Mouse (Mus musculus): ENCODE data around the gene Hist1h2bb.

The Hist1h2bb gene

DNA sequence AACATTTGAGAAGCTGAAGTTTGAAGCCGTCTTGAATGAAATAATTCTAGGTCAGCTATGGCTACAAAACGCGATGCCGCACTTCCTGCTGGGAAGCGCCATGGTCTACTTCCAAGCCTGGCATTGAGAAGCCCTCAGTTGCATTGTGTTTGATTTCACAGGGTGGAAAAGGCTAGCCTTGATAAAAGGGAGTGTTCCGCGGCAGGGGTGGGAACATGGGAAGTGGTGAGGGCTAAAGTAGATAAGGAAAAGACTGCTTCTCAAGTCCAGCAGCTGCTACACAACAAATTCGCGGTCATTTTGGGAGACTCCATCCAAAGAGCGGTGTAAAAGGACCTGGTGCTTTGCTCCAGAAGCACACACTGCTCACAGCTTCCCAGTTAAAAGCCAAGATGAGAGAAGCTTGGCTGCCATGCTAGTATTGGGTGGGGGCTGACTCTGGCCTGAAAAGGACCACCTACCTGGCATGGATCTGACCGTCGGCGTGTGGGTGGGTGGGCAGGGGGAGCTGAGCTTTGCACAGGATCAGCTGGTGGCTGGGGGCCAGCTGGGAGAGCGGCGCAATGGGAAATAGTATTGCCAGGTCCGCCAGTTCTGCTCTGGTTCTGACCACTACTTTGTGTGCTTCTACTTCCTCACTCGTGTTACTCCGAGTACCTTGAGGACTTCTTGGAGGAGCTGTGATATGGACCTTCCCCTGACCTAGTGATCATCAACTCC lies 17.9 kb upstream of the Hist1h2bb start:
- no peak for DNase-seq (ENCODE audit: low spot score in 2 of 2)

DNA sequence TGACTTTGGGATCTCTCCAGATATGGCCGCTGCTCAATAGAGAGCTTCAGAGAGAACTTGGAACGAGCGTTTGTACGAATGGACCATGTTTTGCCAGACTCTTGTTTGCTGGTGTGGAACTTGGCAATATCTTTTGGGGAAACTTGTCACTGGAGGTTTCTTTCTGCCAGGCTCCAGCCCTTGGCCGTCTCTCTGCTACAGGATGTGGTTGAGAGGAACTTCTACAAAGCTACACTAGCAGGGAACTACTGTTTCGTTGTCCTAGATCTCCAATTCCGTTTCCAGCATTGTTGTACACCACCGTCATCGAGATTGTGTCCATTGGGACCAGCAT lies 17.4 kb upstream of the Hist1h2bb start:
- DNase-seq (ENCODE audit: low spot score in 2 of 2), result no peak

DNA sequence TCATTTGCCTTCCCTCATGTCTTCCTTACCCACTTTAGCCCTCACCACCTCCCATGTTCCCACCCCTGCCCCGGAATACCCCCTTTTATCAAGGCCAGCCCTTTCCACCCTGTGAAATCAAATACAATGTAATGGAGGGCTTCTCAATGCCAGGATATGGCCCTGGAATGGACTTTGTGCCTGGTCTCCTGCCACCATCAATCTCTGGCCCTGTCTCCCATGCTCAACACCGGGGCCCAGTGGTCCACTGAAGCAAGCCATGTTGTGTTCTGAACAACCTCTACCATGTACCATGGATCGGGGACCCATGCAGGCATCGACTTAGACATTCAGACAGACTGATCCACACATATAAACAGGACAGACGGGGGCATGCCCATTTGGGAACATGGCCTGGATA lies 16.8 kb upstream of the Hist1h2bb start:
- DNase-seq (ENCODE audit: low spot score in 2 of 2), result no peak

DNA sequence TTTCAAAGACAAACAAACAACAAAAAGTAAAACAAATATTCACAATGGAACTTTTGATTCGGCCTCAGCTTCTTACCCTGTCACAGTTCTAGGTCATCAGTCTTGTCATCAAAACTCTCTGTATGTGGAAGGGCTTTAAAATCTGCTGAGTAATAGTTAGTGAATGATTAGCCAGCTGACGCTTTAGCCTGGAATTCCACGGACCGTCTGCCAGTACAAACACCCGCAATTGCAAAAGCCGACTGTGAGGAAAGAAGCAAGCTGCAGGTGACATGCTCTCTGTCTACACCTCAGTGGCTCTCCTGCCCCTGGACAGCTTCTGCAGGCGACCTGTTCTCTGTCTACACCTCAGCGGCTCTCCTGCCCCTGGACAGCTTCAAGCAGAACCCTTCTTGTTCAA lies 16.1 kb upstream of the Hist1h2bb start:
- DNase-seq (ENCODE audit: low spot score in 2 of 2), result no peak

DNA sequence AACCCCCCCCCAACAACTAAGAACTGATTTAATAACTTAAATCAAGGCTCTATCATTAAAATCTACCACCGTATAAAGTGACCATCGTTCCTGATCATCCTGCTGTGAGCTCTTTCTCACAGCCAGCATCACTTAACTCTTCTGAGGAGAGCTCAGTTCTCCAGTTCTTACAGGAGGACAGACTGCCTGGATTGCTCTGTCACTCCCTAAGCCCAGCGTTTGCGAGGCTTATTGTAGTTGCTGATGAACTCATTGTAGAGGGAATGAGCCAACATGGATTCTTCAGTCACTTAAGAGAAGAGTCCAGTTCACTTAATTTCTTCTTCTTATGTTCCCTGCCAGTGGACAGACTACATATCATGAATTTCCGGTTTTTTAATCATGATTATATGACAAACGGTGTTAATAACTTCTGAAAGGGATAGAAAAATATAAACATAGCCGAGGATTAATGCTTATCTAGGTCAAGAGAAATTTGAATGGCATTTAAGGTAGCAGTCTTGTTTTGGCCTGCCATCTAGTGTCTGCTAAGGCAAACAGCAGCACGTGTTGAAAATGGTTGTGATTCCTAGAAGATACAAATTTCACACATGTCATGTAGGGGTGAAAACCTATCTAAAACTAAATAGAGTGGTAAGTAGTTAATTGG lies 14.3 kb upstream of the Hist1h2bb start:
- DNase-seq (ENCODE audit: low spot score in 2 of 2), result no peak

DNA sequence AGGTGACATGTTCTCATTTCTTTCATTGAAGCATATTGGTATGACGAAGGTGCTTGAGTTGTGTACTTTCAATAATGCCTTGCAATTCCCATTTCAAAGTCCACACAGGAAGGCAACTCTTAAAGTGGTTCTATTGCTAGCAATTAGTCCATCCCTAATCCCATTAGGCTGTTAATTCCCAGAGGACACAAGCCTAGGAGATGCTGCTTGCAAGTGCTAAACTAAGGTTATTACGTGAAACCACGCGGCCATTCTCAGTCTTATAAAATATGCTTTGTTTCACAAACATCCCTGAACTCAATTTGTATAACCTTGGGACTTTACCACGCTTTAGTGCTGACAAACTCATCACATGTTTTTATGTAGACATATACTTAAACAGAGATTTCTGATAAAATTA lies 9.4 kb upstream of the Hist1h2bb start:
- no peak for DNase-seq (ENCODE audit: low spot score in 2 of 2)

DNA sequence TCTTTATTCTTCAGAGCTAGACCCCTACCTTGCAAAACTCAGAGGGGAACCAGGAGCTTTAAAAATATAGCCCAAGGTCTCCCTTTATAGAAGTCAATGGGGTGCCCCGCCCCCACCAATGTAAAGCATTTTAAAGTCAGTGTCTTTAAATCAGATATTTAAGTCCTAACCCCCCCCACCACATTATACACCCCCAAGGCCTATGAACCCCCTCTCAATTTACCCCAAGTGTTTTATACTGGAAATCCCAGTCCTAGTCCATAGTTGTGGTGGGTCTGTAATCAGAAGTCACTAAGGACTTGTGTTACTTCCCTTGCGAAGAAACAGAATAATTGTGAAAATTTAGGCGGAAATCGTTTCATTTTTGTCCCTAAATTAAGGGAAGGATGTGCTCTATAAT lies 8.5 kb upstream of the Hist1h2bb start:
- no peak for DNase-seq (ENCODE audit: low spot score in 2 of 2)

DNA sequence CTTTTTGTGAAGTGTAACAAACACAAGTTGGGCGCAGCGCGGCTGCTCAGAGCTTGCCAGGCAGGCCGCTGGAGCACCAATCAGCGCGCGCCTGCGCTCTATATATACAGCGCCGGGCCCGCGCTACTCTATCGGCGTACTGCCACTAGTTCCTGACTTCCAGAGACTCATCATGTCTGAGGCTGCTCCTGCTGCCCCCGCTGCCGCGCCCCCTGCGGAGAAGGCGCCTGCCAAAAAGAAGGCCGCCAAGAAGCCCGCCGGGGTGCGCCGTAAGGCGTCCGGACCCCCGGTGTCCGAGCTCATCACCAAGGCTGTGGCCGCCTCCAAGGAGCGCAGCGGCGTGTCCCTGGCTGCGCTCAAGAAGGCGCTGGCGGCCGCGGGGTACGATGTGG lies 7.9 kb upstream of the Hist1h2bb start, which contains the start of gene Hist1h1c:
Hist1h1c (plus strand) TSS at position 132 of the 392 bp plus-strand sequence.
- DNase-seq (ENCODE audit: low spot score in 2 of 2), result peak; percentile 83 to 85

DNA sequence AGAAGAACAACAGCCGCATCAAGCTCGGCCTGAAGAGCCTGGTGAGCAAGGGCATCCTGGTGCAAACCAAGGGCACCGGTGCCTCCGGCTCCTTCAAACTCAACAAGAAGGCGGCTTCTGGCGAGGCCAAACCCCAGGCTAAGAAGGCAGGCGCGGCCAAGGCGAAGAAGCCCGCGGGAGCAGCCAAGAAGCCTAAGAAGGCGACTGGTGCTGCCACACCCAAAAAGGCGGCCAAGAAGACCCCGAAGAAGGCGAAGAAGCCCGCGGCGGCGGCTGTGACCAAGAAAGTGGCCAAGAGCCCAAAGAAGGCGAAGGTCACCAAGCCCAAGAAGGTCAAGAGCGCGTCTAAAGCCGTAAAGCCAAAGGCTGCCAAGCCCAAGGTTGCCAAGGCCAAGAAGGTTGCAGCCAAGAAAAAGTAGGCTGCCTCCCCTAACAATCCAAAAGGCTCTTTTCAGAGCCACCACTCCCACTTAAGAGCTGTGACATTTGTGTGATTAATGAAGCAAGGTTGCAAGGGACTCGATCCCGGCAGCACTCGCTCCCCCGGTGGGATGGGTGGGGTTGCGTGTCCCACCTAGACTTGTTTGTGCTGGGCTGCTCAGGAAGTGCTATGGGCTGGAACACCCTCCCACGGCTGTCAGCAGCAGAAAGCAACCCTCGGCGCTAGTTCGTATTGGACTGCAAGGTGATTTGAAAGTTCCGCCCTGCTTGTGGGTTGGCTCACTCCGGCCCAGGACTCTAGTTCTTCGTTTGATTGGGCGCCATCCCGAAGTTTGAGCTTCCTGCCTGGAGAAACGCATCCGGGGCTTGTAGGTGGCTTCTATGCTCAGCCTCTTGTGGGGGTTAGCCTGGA lies 7.2 kb upstream of the Hist1h2bb start:
- DNase-seq (ENCODE audit: low spot score in 2 of 2), result peak; percentile 80 to 89

DNA sequence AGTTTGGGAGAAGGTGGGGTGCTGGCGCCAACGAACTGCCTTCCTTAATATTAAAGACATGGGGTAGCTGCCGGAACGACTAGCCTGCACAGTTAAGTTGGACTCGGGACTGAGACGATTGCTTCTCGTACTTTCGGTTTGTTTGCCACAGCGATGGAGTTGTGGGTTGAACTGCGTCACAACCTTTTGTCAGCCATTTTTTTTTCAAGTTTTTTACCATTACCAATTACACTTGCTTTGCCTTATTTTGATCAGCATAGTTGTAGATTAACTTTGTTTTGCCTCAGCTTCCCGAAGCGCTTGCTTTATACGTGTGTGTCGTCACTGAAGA lies 6.6 kb upstream of the Hist1h2bb start:
- no peak for DNase-seq (ENCODE audit: low spot score in 2 of 2)

DNA sequence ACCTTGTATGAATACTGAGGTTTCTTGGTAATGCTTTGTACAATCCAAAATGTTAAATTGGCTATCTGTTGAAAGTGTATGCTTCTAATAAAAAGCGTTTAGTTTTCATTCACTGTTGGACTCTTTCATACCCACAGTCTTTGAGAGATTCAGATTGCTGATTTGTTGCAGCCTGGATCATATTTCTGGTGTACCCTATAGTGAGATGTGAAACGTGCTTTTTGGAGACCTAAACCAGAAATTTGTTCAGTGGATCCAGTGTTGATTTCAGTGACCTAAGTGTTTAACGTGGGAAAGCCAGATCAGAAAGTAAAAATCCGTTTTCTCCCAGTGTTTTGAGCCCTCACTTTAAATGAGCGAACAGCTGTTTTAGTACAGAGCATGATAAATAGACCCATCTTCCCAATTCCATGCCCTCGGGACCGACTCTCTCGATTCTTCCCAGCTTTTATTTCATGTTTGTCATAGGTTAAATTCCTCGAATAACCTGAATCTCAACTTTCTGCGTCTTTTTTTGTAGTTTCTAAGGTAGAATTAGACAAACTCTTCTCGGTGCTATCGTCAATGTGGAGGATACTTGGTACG lies 6.2 kb upstream of the Hist1h2bb start:
- DNase-seq (ENCODE audit: low spot score in 2 of 2), result no peak

DNA sequence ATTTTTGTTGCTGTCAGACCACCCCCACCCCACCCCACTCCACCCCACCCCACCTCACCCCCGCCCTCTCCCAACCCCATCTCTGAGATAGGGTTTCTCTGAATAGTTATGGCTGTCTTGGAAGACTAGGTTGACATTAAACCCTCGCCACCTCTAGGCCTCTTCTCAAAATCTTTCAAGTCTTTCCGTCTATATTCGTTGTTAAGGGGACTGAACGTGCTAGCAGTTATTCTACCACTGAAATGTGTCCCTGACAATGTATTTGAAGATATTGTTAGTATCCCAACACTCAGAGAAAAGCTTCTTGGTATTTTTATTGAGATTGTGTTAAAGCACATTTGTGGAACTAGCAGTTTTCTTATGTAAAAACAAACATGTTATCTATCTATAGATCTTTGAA lies 5.6 kb upstream of the Hist1h2bb start:
- no peak for DNase-seq (ENCODE audit: low spot score in 2 of 2)

DNA sequence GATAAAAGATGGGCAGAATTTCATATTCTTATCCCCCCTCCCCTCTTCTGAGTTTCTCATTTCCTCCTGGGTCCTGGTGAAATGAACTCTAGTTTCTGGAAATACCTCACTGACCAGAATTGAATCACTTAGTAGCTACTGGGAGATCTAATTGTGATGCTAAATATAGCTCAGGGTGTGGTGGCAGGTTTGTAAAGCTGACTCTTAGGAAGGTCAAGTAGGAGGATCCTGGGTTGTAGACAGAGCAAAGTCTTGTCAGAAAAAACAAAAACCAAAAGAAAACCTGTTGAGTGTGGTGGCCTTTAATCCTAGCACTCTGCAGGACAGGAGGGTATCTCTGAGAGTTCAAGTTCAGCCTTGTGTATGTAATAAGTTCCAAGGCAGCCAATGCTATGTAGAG lies 4.5 kb upstream of the Hist1h2bb start:
- no peak for DNase-seq (ENCODE audit: low spot score in 2 of 2)

DNA sequence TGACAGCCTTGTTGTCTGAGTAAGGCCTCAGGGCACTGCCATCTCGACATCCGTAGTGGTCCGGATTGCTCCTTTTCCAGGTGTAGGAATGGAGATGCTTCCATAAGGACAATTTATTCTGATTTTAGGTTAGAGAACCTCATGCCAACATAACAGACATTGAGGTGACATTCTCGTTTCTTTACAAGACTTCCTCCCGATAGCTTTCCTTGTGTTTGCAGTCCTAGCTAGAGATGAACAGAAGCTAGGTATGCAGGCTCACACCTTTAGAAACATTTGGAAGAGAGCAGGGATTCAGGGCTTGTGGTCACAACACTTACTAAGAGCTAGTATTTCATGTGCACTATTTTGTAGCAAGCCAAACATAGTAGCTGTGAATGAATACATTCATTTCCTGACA lies 3.3 kb upstream of the Hist1h2bb start:
- DNase-seq (ENCODE audit: low spot score in 2 of 2), result no peak

DNA sequence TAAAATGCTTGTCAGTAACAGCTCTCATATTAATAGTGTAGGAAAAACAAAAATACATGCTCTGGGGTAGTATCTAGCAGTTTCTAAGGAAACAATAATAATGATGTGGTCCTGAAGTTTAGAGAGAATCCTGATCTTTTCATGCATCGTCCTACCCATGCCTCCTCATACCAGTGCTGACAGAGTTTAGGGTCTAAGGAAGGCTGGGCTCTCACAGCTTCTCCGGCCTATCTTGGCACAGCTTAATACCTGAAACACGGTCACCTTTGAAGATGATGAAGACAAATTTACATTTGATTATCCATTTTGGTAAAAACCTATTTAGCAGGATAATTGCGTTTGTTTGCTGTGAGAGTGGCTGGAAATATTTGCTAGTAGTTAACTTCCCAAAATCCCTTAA lies 2.6 kb upstream of the Hist1h2bb start:
- no peak for DNase-seq (ENCODE audit: low spot score in 2 of 2)

DNA sequence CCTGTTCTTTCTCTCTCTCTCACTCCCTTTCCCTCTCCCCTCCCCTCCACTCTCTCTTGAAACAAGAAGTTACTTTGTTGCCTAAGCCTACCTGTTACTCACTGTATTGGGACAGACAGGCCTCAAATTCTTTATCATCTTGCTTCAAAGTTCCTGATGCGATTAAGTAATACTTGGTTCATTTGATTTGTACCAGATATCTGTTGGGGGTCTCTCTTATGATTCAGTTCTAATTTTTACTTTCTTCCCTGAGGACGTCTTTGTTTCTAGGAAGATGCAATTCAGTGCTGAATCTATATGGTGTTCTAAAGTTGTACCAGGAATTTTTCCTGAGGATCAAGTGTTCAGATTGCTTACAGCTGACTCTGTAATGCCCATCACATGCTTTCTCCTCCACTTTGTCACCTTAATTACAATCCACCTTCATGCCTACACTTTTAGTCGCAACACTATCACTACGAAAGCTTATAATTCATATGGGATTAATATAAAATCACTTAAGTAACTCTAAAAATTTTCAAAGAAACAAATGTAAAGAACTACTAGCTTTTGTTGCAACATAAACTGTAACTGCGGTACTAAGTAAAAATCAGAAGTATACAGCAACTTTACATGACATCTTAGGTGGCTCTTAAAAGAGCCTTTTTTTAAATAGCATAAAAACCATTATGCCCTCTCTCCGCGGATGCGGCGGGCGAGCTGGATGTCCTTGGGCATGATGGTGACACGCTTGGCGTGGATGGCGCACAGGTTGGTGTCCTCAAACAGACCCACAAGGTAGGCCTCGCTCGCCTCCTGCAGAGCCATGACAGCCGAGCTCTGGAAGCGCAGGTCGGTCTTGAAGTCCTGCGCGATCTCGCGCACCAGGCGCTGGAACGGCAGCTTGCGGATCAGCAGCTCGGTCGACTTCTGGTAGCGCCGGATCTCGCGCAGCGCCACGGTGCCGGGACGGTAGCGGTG lies 1.8 kb upstream of the Hist1h2bb start:
- DNase-seq (ENCODE audit: low spot score in 2 of 2), result no peak

DNA sequence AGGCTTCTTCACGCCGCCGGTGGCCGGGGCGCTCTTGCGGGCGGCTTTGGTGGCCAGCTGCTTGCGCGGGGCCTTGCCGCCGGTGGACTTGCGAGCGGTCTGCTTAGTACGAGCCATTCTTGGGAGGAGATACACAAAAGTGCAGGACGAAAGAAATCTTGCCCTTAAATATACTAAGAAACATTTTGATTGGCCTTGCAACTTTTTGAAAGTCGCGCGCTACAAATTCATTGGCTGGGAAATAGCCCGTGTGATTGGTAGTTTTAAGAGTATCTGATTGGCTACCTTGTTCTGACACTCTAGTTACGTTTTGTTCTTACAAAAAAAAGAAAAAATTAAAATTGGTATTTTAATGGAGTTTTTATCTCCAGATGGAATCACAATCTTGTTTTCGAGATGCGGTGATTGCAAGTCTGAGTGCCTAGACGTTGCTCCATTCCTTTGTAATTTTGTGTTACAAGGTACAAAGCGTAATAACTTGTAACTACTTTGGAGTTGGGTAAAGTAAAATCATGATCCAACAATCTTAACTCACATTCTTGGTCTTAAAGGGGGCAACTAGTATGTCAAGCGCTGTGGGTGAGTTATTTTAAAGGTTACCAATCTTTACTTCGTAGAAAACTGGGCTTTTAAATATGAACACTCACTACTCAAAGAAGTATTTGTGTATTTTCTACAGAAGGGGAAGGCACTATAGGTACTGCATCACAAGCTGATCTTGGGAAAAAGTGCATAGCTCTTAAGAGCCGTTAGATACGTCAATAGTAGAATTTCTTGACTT lies 963 bp upstream of the Hist1h2bb start, which contains the start of gene Hist1h3c:
Hist1h3c (minus strand) TSS at position 222 of the 781 bp plus-strand sequence.
- peak; percentile 65 to 79 for DNase-seq (ENCODE audit: low spot score in 2 of 2)

DNA sequence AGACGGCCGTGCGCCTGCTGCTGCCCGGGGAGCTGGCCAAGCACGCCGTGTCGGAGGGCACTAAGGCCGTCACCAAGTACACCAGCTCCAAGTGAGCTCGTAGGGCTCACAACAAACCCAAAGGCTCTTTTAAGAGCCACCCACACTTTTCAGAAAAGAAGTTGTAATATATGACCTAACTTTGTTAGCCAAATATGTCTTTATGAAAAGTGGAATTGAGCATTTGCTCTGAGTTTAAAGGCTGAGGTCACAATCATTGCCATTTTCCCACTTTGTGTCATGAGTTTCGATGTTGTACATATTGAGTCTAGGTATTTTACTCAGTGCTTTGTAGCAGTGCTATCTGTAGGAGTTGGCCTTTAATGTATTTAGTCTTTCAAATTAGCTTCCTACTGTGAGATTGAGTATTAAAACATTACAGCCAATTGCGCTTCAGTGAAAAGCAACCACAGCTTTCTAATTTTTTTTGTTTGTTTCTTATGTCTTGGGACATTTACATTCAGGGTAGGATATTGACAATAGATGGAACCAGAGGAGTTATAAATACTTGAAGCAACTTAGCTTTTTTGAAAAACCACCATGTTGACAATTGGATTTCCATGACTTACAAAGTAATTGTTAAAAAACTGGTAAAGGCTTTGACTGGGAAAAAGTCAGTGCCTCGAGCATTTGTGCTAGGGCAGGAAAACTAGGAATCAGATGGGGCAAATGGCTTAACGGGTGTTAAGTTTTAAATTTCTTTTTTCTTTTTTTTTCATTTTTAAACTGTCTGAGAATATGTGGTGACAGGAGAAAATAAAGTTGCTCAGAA lies 752 bp downstream of the Hist1h2bb start:
- DNase-seq (ENCODE audit: low spot score in 2 of 2), result no peak

DNA sequence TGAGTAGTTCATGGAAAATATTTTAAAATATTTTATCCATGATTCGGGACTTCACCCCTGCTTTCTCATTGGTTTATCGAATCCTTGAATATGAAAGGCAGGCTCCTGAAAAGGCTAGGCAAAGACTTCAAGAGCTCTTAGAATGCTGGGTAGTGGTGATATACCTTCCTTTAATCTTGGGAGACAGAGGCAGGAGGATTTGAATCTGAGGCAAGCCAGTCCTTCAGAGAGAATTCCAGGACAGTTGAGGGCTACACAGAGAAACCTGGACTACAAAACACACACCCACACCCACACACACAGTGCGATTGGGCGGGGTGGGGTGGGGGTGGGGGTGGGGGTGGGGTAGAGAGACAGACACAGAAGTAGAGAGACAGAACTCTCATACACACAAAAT lies 1.4 kb downstream of the Hist1h2bb start:
- DNase-seq (ENCODE audit: low spot score in 2 of 2), result no peak

All from frontal cortex, postnatal 25 days (tissue).